Mouse (Mus musculus) heart, postnatal 0 days (tissue): Measurements from ENCODE around the gene Rita1.

Source experiments
- CTCF ChIP-seq: IDR thresholded peaks from 2 replicates; pipeline ENCODE4 v1.5.1; 2016; ENCODE audit warnings: antibody characterized with exemption, control low read depth, low read depth
- EP300 ChIP-seq: IDR thresholded peaks from 2 replicates; pipeline ENCODE4 v1.6.1; 2016; ENCODE audit warnings: antibody characterized with exemption, low read depth

- TF ChIP-seq CTCF, result no peak
- TF ChIP-seq EP300, result no peak
Measured at GRCm38 (mm10) chr5:120660816-120661215, 48.4 kb upstream of the Rita1 start.
